ENCODE assay signal across 9 mouse cellular contexts in genomic region chr7:110982764-110983163, GRCm38 (mm10). TPM values are rescaled to one million over a fixed set of nuclear protein-coding genes. Genes with fewer than 3 reads are reported as not detected.
A peak's percentile ranks its signal among the peaks of the same experiment; 100 is the strongest.
DNase-seq lines count a peak whose midpoint lies in the region; ATAC-seq and TF ChIP-seq lines count a peak whose summit lies in the region.
"Had no signal": no experiment of that assay in that cellular context is flagged by ENCODE, and none has a peak within 500 bp of the region (broad histone marks: within the 10 kb centered on the region; RNA-seq: fewer than 3 reads in every experiment).

No protein-coding gene starts in this region.

- peak; percentile 23; the same call in 1 of the 2 replicates for TF ChIP-seq CTCF in olfactory bulb, adult 2 months (IDR thresholded peaks at IDR 0.05; ENCODE audit: insufficient read depth, low read depth, low read length)

- peak; percentile 88 for ATAC-seq in common myeloid progenitor, adult 5-6 weeks (replicated peaks; ENCODE audit: low read depth, poor library complexity, severe bottlenecking)
- ATAC-seq in hematopoietic stem cell, adult 5-6 weeks (replicated peaks in 1 of 2; ENCODE audit: insufficient read depth in 1 of 2, low FRiP score in 2 of 2, low TSS enrichment in 1 of 2, low read depth in 1 of 2, poor library complexity in 2 of 2, severe bottlenecking in 2 of 2): peak; percentile 39 to 62; a peak in 3 of 4 replicates
- ATAC-seq in neural tube, embryonic 15.5 days (ENCODE audit: low FRiP score): no peak

- H3K36me3 ChIP-seq in neural tube, embryonic 15.5 days: no peaks in the 10 kb centered on the region

- TF ChIP-seq POLR2A in olfactory bulb, adult 2 months (IDR thresholded peaks at IDR 0.05; ENCODE audit: insufficient read depth, low read depth, low read length): no peak

- H3K4me3 ChIP-seq in olfactory bulb, adult 2 months (ENCODE audit: insufficient read depth, low read depth, low read length): no peak overlapping the region
- no peak overlapping the region for H3K4me3 ChIP-seq in neural tube, embryonic 15.5 days (replicated peaks)

- H3K27me3 ChIP-seq in neural tube, embryonic 15.5 days (replicated peaks): no peaks in the 10 kb centered on the region

- H3K4me1 ChIP-seq in olfactory bulb, adult 2 months (ENCODE audit: control insufficient read depth, insufficient read depth, low read length): peaks cover 15% of the 10 kb centered on the region
- peaks cover 14% of the 10 kb centered on the region; the same call in 1 of the 2 replicates for H3K4me1 ChIP-seq in neural tube, embryonic 15.5 days

- no peak overlapping the region for H3K9ac ChIP-seq in neural tube, embryonic 15.5 days (replicated peaks)

- no peaks in the 10 kb centered on the region for H3K9me3 ChIP-seq in neural tube, embryonic 15.5 days (replicated peaks)

- H3K4me2 ChIP-seq in neural tube, embryonic 15.5 days: no peak overlapping the region

- peak; percentile 20 to 38 for DNase-seq in left cerebral cortex, postnatal 25 days (ENCODE audit: low spot score in 2 of 2)
- no peak for DNase-seq in left cerebral cortex, adult 11 months (ENCODE audit: low spot score)
- DNase-seq in MN1 (ENCODE audit: low spot score): peak; percentile 48
- DNase-seq in left cerebral cortex, postnatal 4 days: peak; percentile 15

- WGBS in olfactory bulb, adult 2 months: 60% methylated on average over 4 of the region's 4 CpGs
- 72% methylated on average over 4 of the region's 4 CpGs for WGBS in neural tube, embryonic 15.5 days

- H3K27ac ChIP-seq in olfactory bulb, adult 2 months (ENCODE audit: insufficient read depth, low read depth, low read length): no peak overlapping the region
- H3K27ac ChIP-seq in neural tube, embryonic 15.5 days (replicated peaks): no peak overlapping the region
- H3K27ac ChIP-seq: macrophage had no signal

- intact Hi-C loops in left cerebral cortex, postnatal 25 days (cut with DNase I): loop anchor here (2.0 kb wide), 1 partner anchor 32 kb away; no protein-coding TSS in a partner anchor
- intact Hi-C loops in left cerebral cortex, postnatal 4 days (cut with DNase I): no loop called here

RNA-seq across cellular contexts. Expression of gene Mrvi1, which starts 0.5 kb away (rescaled TPM):
- total RNA-seq in left cerebral cortex, postnatal 25 days (2021): 1 to 10 TPM; 2.3 to 3.1 TPM
- 3.4 and 7.0 TPM in 2 replicates for total RNA-seq in common myeloid progenitor, adult 5-6 weeks (2017)
- total RNA-seq in hematopoietic stem cell, adult 5-6 weeks (2017): 1.5 and 2.3 TPM in 2 replicates
- total RNA-seq in left cerebral cortex, postnatal 4 days (2021): 1 to 10 TPM; 1.5 TPM
- polyA plus RNA-seq in olfactory bulb, adult 2 months (2012; ENCODE audit: insufficient read depth, insufficient read length, low replicate concordance, missing spikeins): not detected in 2 replicates
- 1.4 and 3.1 TPM in 2 replicates for polyA plus RNA-seq in neural tube, embryonic 15.5 days (2015; fragmentation: Nextera tagmentation; extraction: Ambion mirVana)

RNA-seq across cellular contexts. Expression of gene Ctr9, which starts 46.0 kb away (rescaled TPM):
- total RNA-seq in left cerebral cortex, postnatal 25 days (2021): 10 to 100 TPM; 42.2 to 46.8 TPM
- total RNA-seq in common myeloid progenitor, adult 5-6 weeks (2017): 87.3 and 90.9 TPM in 2 replicates
- 84.5 and 90.3 TPM in 2 replicates for total RNA-seq in hematopoietic stem cell, adult 5-6 weeks (2017)
- total RNA-seq in left cerebral cortex, postnatal 4 days (2021): 10 to 100 TPM; 66.0 to 70.1 TPM
- not detected in 2 replicates for polyA plus RNA-seq in olfactory bulb, adult 2 months (2012; ENCODE audit: insufficient read depth, insufficient read length, low replicate concordance, missing spikeins)
- 68.3 and 71.5 TPM in 2 replicates for polyA plus RNA-seq in neural tube, embryonic 15.5 days (2015; fragmentation: Nextera tagmentation; extraction: Ambion mirVana)
